Mouse (Mus musculus): ENCODE data around the gene Nenf.

Gene Nenf

GRCm38 (mm10) chr1:191283110-191284040 lies 34.6 kb downstream of the Nenf start:
- no peak for DNase-seq (ENCODE audit: low read depth, low spot score)

- DNase-seq (ENCODE audit: low read depth, low spot score): no peak
Observed at GRCm38 (mm10) chr1:191282319-191282718, 35.7 kb downstream of the Nenf start.

- no peak for DNase-seq (ENCODE audit: low read depth, low spot score)
Observed at GRCm38 (mm10) chr1:191281171-191281570, 36.8 kb downstream of the Nenf start.

DNA sequence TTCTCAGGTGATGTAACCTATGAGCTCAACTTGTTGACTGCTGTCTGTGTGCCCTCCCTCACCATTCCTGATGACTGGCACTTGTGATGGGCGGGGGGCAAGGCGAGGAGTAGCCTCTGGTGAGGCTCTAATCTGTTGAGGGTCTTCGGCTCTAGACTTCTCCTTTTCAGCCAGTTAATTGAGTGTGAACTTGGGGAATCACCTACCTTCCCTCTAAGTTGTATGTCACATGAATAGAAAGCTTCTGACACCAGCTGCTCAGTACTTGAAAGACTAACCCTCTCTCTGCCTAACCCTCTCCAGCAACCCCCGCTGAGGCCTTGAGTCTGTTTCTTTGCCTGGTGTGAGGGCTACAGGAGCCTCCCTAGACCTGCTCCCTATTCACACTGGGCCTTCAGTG lies 39.7 kb downstream of the Nenf start:
- DNase-seq (ENCODE audit: low read depth, low spot score): no peak

- DNase-seq (ENCODE audit: low read depth, low spot score): no peak
Observed at GRCm38 (mm10) chr1:191277549-191278059, 40.4 kb downstream of the Nenf start.

DNA sequence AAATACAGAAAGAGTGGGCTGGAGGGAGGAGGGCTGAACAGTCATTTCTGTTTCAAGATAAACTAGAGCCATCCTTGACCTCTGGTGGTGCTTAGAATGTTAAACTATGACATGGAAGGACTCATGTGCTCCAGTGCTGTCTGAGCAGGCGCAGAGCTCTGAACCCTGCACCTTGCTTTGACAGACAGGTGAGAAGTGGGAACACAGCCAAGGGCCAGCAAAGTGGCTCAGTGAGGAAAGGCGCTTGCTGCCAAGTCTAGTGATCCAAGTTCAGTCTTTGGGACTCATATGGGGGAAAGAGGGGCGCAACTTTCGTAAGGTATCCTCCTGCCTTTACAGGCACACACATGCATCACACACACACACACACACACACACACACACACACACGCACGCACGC lies 41.8 kb downstream of the Nenf start:
- no peak for DNase-seq (ENCODE audit: low read depth, low spot score)

DNA sequence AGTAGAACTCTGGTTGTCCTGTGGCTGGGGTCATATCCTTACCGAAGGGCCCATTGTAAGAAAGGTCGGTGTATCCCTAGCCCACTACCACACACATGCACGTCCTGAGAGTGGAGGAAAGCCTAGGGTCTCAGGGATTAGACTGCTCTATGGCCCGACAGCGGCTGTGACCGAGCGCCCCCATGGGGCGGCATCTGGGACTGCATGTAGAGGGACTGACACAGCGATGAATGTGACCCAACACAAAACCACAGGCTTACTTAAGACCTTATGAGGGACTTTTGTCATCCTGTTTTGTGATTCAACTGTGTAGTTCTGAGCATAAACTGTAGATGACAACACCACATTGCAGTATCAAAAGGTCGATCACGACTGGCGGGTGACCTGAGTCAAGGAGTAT lies 42.5 kb downstream of the Nenf start:
- DNase-seq (ENCODE audit: low read depth, low spot score): peak; percentile 63

GRCm38 (mm10) chr1:191272660-191273059 lies 45.3 kb downstream of the Nenf start:
- no peak for DNase-seq (ENCODE audit: low read depth, low spot score)

DNA sequence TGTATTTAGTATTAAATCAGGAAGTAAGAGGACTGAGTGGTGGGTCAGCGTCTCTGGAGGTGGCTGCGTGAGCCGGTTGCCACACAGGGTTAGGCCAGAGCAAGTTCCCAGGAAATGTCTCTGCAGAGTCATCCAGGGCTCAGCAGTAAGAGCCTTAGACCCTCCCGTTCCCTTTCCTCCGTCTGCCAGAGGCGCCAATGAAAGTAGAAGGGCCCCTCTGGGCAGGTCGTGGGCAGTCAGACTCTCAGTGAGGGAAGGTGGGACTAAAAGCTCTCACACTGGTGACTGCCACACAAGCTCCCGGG lies 48.4 kb downstream of the Nenf start:
- DNase-seq (ENCODE audit: low read depth, low spot score): no peak

- no peak for DNase-seq (ENCODE audit: low read depth, low spot score)
Observed at GRCm38 (mm10) chr1:191268797-191269647, 49.0 kb downstream of the Nenf start.

- peak; percentile 69 for DNase-seq (ENCODE audit: low read depth, low spot score)
Observed at GRCm38 (mm10) chr1:191267856-191268255, 50.1 kb downstream of the Nenf start.

DNA sequence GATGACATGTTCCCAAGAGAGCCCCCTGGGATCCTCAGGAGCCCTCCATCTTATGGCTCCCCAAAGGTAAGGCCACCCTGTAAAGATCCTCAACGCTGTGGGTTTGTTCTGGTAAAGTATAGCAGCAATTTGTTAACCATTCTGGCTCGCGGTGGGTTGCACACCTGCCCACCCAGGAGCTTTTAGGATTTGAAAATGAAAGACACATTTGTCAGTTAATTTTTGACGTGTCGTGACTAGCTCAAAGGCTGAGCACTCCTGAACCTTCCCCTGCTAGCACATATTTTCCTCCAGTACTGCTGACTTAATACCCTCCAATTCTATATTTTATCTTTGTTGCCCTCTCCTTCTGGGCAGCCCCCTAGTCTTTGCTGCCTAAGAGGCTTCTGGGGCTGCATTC lies 50.8 kb downstream of the Nenf start:
- DNase-seq (ENCODE audit: low read depth, low spot score): no peak

GRCm38 (mm10) chr1:191263471-191263870 lies 54.5 kb downstream of the Nenf start:
- DNase-seq (ENCODE audit: low read depth, low spot score): no peak

- DNase-seq (ENCODE audit: low read depth, low spot score): no peak
Observed at GRCm38 (mm10) chr1:191261861-191262260, 56.1 kb downstream of the Nenf start.

DNA sequence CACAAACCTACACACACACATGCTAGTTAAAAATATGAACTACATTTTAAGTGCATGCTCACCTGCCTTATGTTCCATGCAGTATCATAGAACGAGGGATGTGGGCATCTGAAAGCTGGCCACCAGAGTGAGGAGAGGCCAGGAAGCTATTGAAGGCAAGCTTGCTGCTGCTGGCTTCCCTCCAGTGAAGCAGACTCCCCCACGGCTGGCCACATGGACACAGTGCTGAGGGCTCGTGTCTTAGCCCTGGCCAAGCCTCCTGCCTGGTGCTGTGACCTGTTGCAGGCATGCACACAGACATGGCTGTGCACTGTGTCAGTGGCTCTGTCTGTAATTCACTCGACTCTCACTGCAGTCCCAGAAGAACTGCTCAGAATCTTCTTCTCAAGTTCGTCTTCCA lies 58.3 kb downstream of the Nenf start:
- DNase-seq (ENCODE audit: low read depth, low spot score): no peak

DNA sequence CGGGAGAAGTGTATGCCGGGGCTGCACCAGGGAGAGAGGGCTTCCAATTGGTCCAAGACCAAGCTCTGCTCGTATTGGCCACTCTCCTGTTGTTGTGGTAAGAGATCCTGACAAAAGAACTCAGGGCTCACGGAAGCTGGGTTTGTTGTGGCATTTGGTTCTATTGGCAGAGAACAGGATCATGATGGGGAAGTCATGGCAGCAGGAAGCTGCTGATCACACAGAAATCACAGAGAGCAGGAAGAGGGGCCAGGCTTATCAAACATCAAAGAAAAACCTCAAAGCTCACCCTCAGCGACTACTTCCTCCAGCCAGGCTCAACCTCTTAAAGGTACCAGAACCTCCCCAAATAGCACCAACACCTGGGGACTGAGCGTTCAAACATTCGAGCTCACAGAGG lies 58.9 kb downstream of the Nenf start:
- DNase-seq (ENCODE audit: low read depth, low spot score): no peak

DNA sequence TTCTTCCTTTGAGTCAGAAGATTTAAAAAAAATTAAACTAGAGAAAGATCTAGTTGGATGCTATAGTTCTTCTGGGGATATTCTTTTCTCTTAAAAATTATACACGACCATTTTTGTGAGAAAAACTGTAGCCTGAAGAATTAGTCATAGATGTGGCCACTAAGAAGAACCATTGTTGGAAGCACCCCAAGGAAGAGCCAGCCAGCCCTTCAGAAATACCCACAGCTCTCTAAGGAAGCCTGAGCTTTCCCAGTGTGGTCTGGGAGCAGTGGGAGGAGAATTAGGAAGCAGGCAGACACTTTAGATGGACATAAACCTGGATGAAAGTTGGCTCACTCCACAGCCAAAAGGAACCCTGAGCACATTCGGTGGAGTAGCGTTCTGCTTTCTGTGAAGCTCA lies 59.5 kb downstream of the Nenf start:
- DNase-seq (ENCODE audit: low read depth, low spot score): no peak

DNA sequence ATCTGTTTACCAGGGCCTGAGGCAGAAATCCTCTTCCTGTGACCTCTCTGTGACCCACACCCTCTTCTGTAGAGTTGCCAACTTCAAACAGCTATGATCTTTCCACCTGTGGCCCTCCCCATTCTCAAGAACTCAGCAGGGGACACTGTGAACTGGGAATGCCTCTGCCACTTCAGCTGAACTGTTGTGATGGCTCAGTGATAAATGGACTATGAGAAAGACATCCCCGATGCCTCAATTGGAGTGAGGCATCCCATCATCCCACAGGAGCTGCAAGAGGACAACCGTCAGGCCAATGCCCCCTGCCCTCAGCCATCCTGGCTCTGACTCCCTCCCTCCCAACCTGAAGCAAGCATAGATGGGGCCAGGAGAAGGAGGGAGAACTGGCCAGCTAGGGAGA lies 60.0 kb downstream of the Nenf start:
- DNase-seq (ENCODE audit: low read depth, low spot score): no peak

GRCm38 (mm10) chr1:191257351-191257771 lies 60.6 kb downstream of the Nenf start:
- no peak for DNase-seq (ENCODE audit: low read depth, low spot score)
